In genomic region chr3:52775875-52776274, GRCm38 (mm10) we compare ENCODE assay signal across 26 mouse cellular contexts.
DNase-seq lines count a peak whose midpoint lies in the region; ATAC-seq and TF ChIP-seq lines count a peak whose summit lies in the region.
"Had no signal": no experiment of that assay in that cellular context is flagged by ENCODE, and none has a peak within 500 bp of the region (broad histone marks: within the 10 kb centered on the region; RNA-seq: fewer than 3 reads in every experiment).

No protein-coding gene starts in this region.

- whole genome bisulfite sequencing in forebrain, postnatal 0 days, result 45% methylated on average over 4 of the region's 4 CpGs
- 82% methylated on average over 4 of the region's 4 CpGs for WGBS in forebrain, embryonic 14.5 days
- WGBS in stomach, embryonic 14.5 days, result 58% methylated on average over 4 of the region's 4 CpGs
- WGBS in stomach, postnatal 0 days, result 49% methylated on average over 4 of the region's 4 CpGs

- H3K9me3 ChIP-seq in forebrain, postnatal 0 days (ENCODE audit: low read length), result no peaks in the 10 kb centered on the region
- H3K9me3 ChIP-seq in forebrain, embryonic 14.5 days (replicated peaks; ENCODE audit: control insufficient read depth, low read length), result no peaks in the 10 kb centered on the region
- no peaks in the 10 kb centered on the region for H3K9me3 ChIP-seq in stomach, embryonic 14.5 days (ENCODE audit: control insufficient read depth, low read depth, low read length)
- no peaks in the 10 kb centered on the region for H3K9me3 ChIP-seq in stomach, postnatal 0 days (ENCODE audit: control insufficient read depth, low read length)
- H3K9me3 ChIP-seq: embryonic facial prominence, embryonic 10.5 days; embryonic facial prominence, embryonic 12.5 days; forebrain, embryonic 13.5 days had no signal

- TF ChIP-seq CTCF in forebrain, postnatal 0 days (IDR thresholded peaks at IDR 0.05; ENCODE audit: low read depth), result no peak
- no peak for TF ChIP-seq CTCF in left cerebral cortex, adult 2 months (IDR thresholded peaks at IDR 0.05)
- TF ChIP-seq CTCF in stomach, postnatal 0 days (IDR thresholded peaks at IDR 0.05; ENCODE audit: low read depth), result no peak

- H3K27me3 ChIP-seq in forebrain, postnatal 0 days (ENCODE audit: insufficient read depth, low read length), result no peaks in the 10 kb centered on the region
- no peaks in the 10 kb centered on the region for H3K27me3 ChIP-seq in forebrain, embryonic 14.5 days (replicated peaks; ENCODE audit: control insufficient read depth, insufficient read depth, low read length)
- no peaks in the 10 kb centered on the region for H3K27me3 ChIP-seq in stomach, embryonic 14.5 days (ENCODE audit: control insufficient read depth, insufficient read depth, low read length)
- H3K27me3 ChIP-seq in stomach, postnatal 0 days (ENCODE audit: control insufficient read depth, insufficient read depth, low read length), result no peaks in the 10 kb centered on the region
- H3K27me3 ChIP-seq: CH12.LX; embryonic facial prominence, embryonic 12.5 days; forebrain, embryonic 13.5 days had no signal

- H3K4me1 ChIP-seq in forebrain, postnatal 0 days (ENCODE audit: insufficient read depth), result no peaks in the 10 kb centered on the region
- H3K4me1 ChIP-seq in forebrain, embryonic 14.5 days (ENCODE audit: control insufficient read depth, insufficient read depth, low read length), result no peaks in the 10 kb centered on the region
- H3K4me1 ChIP-seq in stomach, embryonic 14.5 days (ENCODE audit: control insufficient read depth, insufficient read depth, low read length), result no peaks in the 10 kb centered on the region
- H3K4me1 ChIP-seq in stomach, postnatal 0 days (replicated peaks; ENCODE audit: control insufficient read depth, insufficient read depth), result no peaks in the 10 kb centered on the region
- H3K4me1 ChIP-seq: embryonic facial prominence, embryonic 10.5 days; embryonic facial prominence, embryonic 12.5 days; forebrain, embryonic 13.5 days had no signal

- H3K36me3 ChIP-seq in forebrain, postnatal 0 days (ENCODE audit: insufficient read depth), result no peaks in the 10 kb centered on the region
- no peaks in the 10 kb centered on the region for H3K36me3 ChIP-seq in forebrain, embryonic 14.5 days (ENCODE audit: control insufficient read depth, insufficient read depth, low read length)
- H3K36me3 ChIP-seq in stomach, embryonic 14.5 days (ENCODE audit: control insufficient read depth, insufficient read depth, low read length), result no peaks in the 10 kb centered on the region
- H3K36me3 ChIP-seq in stomach, postnatal 0 days (ENCODE audit: control insufficient read depth, insufficient read depth, low read length), result no peaks in the 10 kb centered on the region
- H3K36me3 ChIP-seq: embryonic facial prominence, embryonic 10.5 days; embryonic facial prominence, embryonic 12.5 days; G1E had no signal

- DNase-seq in forebrain, postnatal 0 days, result no peak
- no peak for DNase-seq in forebrain, embryonic 14.5 days (ENCODE audit: low spot score)
- DNase-seq in heart, adult 11 months, result peak; percentile 50
- no peak for DNase-seq in heart, adult 8-10 months (ENCODE audit: low spot score)
- DNase-seq in left cerebral cortex, adult 2 months (ENCODE audit: extremely low spot score in 1 of 2, low spot score in 2 of 2), result no peak
- DNase-seq in left cerebral cortex, adult 8-10 months (ENCODE audit: low spot score in 2 of 2), result no peak
- DNase-seq in stomach, postnatal 0 days (ENCODE audit: low spot score), result no peak
- DNase-seq: adrenal gland, adult 8-10 months; adrenal gland, postnatal 14 days; adrenal gland, postnatal 36 days; B cell, adult 2 months; cerebellum, adult 11 months; cerebellum, adult 18-20 months; cerebellum, adult 8-10 months; cerebellum, postnatal 10 days; cerebellum, postnatal 25 days had no signal

- TF ChIP-seq EP300 in stomach, postnatal 0 days (optimal IDR thresholded peaks at IDR 0.05), result no peak

- ATAC-seq in forebrain, postnatal 0 days, result peak; percentile 45; the same call in 1 of the 2 replicates
- ATAC-seq in forebrain, embryonic 14.5 days, result no peak
- no peak for ATAC-seq in stomach, embryonic 14.5 days (ENCODE audit: insufficient number of reproducible peaks, insufficient read depth, low FRiP score, low read depth)
- no peak for ATAC-seq in stomach, postnatal 0 days (ENCODE audit: low FRiP score, low TSS enrichment)
- ATAC-seq: activated CD4-positive, CD25-positive, alpha-beta regulatory T cell, adult 4 months; CD4-positive, CD25-positive, alpha-beta regulatory T cell, adult 4 months; forebrain, embryonic 13.5 days; forebrain, embryonic 16.5 days; Patski had no signal

- intact Hi-C loops in left cerebral cortex, adult 2 months (cut with DNase I), result no loop called here

- H3K4me3 ChIP-seq in forebrain, postnatal 0 days (ENCODE audit: low read depth, low read length), result no peak overlapping the region
- no peak overlapping the region for H3K4me3 ChIP-seq in forebrain, embryonic 14.5 days (ENCODE audit: low read depth, low read length)
- H3K4me3 ChIP-seq in left cerebral cortex, adult 2 months, result no peak overlapping the region
- no peak overlapping the region for H3K4me3 ChIP-seq in stomach, embryonic 14.5 days (ENCODE audit: low read depth, low read length)
- no peak overlapping the region for H3K4me3 ChIP-seq in stomach, postnatal 0 days (ENCODE audit: low read depth, low read length)
- H3K4me3 ChIP-seq: embryonic facial prominence, embryonic 10.5 days; embryonic facial prominence, embryonic 12.5 days; forebrain, embryonic 13.5 days had no signal

- H3K9ac ChIP-seq in forebrain, postnatal 0 days, result no peak overlapping the region
- H3K9ac ChIP-seq in forebrain, embryonic 14.5 days (ENCODE audit: low read length), result no peak overlapping the region
- H3K9ac ChIP-seq in stomach, embryonic 14.5 days (replicated peaks; ENCODE audit: low read depth, low read length), result no peak overlapping the region
- no peak overlapping the region for H3K9ac ChIP-seq in stomach, postnatal 0 days (ENCODE audit: low read length)
- H3K9ac ChIP-seq: embryonic facial prominence, embryonic 12.5 days; forebrain, embryonic 13.5 days had no signal

- no peak overlapping the region for H3K27ac ChIP-seq in forebrain, postnatal 0 days (ENCODE audit: low read depth, low read length)
- H3K27ac ChIP-seq in forebrain, embryonic 14.5 days (ENCODE audit: low read depth, low read length), result no peak overlapping the region
- H3K27ac ChIP-seq in left cerebral cortex, adult 2 months, result peak overlapping the region; percentile 32; the same call in 1 of the 2 replicates
- 0 out of 2 replicates have a peak overlapping the region, but pooled peaks have one; percentile 6 for H3K27ac ChIP-seq in stomach, embryonic 14.5 days (ENCODE audit: low read length)
- no peak overlapping the region for H3K27ac ChIP-seq in stomach, postnatal 0 days (replicated peaks)
- H3K27ac ChIP-seq: embryonic facial prominence, embryonic 10.5 days; embryonic facial prominence, embryonic 12.5 days; forebrain, embryonic 13.5 days had no signal

- H3K4me2 ChIP-seq in forebrain, postnatal 0 days (ENCODE audit: low read depth), result no peak overlapping the region
- H3K4me2 ChIP-seq in forebrain, embryonic 14.5 days (ENCODE audit: low read length), result no peak overlapping the region
- no peak overlapping the region for H3K4me2 ChIP-seq in stomach, embryonic 14.5 days (replicated peaks; ENCODE audit: low read depth, low read length)
- no peak overlapping the region for H3K4me2 ChIP-seq in stomach, postnatal 0 days (replicated peaks; ENCODE audit: low read depth)
- H3K4me2 ChIP-seq: embryonic facial prominence, embryonic 12.5 days; forebrain, embryonic 13.5 days had no signal

Comparison
In these comparisons a context has a peak if more than half of its experiments do, and no peak if none do; other contexts are left out.
1. H3K27ac ChIP-seq: peak in left cerebral cortex, adult 2 months (single experiment) and stomach, embryonic 14.5 days (single experiment); none in forebrain, postnatal 0 days (single experiment), forebrain, embryonic 14.5 days (single experiment) and stomach, postnatal 0 days (single experiment).